Mouse (Mus musculus) leukemia stem cell, adult 10-12 weeks (primary cell): ENCODE measurements around the gene Rbmxl1. TPM values are rescaled to one million over a fixed set of nuclear protein-coding genes. Genes with fewer than 3 reads are reported as not detected.

ENCODE experiments used
- polyA plus RNA-seq: library from polyadenylated mRNA; stranded (reverse); fragments of >175 nt; gene quantifications from 2 replicates; pipeline ENCODE4 v1.2.3, GENCODE M21; 2012; ENCODE audit warnings: low replicate concordance

The Rbmxl1 gene
- polyA plus RNA-seq, result 41.9 and 92.0 TPM in 2 replicates

GRCm38 (mm10) chr8:78508719-78509272, at the start of gene Rbmxl1:
Gene Rbmxl1 (minus strand): TSS chr8:78508898.

GRCm38 (mm10) chr8:78509273-78510031, 754 bp upstream of the Rbmxl1 start, which contains the start of gene Slc10a7:
Gene Slc10a7 (plus strand): TSS chr8:78509346.

Other genes starting within 250 kb of the Rbmxl1 start
- gene Pou4f2, start 72.3 kb downstream of the Rbmxl1 start, polyA plus RNA-seq, result not detected in 2 replicates
- 1.4 and 5.0 TPM in 2 replicates for gene Slc10a7, start 448 bp upstream of the Rbmxl1 start, polyA plus RNA-seq